Mouse (Mus musculus) embryonic facial prominence, embryonic 15.5 days (tissue): Measurements from ENCODE around the gene Kdr. TPM values are rescaled to one million over a fixed set of nuclear protein-coding genes. Genes with fewer than 3 reads are reported as not detected.
A peak's percentile ranks its signal among the peaks of the same experiment; 100 is the strongest.

ENCODE experiments used
- ATAC-seq: fragments of 200-750 bp; cut with Nextera tagmentation; 2 replicates; pipeline ENCODE4 v1.8.0; 2017; ENCODE audit warnings: low read depth, moderate TSS enrichment; ENCODE audit not compliant: insufficient number of reproducible peaks, low FRiP score, low TSS enrichment
- H3K27ac ChIP-seq: fragments of 300-500 bp; sonication (generic); replicated peaks from 2 replicates; pipeline ENCODE4 v1.5.1; 2015; ENCODE audit warnings: mild to moderate bottlenecking, inconsistent platforms
- H3K27me3 ChIP-seq: fragments of 300-500 bp; sonication (generic); 2 replicates; pipeline ENCODE4 v1.6.1; 2015; ENCODE audit warnings: inconsistent platforms
- H3K36me3 ChIP-seq: fragments of 300-500 bp; sonication (generic); 2 replicates; pipeline ENCODE4 v1.6.1; 2015; ENCODE audit warnings: mild to moderate bottlenecking, inconsistent platforms
- H3K4me1 ChIP-seq: fragments of 300-500 bp; sonication (generic); 2 replicates; pipeline ENCODE4 v1.6.1; 2015; ENCODE audit warnings: inconsistent platforms
- H3K4me2 ChIP-seq: fragments of 300-500 bp; sonication (generic); replicated peaks from 2 replicates; pipeline ENCODE4 v1.6.1; 2015; ENCODE audit warnings: mild to moderate bottlenecking, inconsistent platforms
- H3K4me3 ChIP-seq: fragments of 300-500 bp; sonication (generic); replicated peaks from 2 replicates; pipeline ENCODE4 v1.5.1; 2015; ENCODE audit warnings: mild to moderate bottlenecking, inconsistent platforms
- H3K9ac ChIP-seq: fragments of 300-500 bp; sonication (generic); 2 replicates; pipeline ENCODE4 v1.6.1; 2015; ENCODE audit warnings: inconsistent platforms
- H3K9me3 ChIP-seq: fragments of 300-500 bp; sonication (generic); replicated peaks from 2 replicates; pipeline ENCODE4 v1.6.1; 2016; ENCODE audit warnings: inconsistent platforms
- WGBS: fragments of 180-500 bp; shearing (Covaris S2); methylation state at CpG from one replicate; pipeline ENCODE4 v1.1.7; 2015; 5-methylcytosine and 5-hydroxymethylcytosine counted together
- polyA plus RNA-seq: library from polyadenylated mRNA; unstranded; fragments of >200 nt; fragmentation: Nextera tagmentation; extraction: Ambion mirVana; gene quantifications from 2 replicates; pipeline ENCODE4 v1.2.1, GENCODE M21; 2015

Kdr gene
- polyA plus RNA-seq, 1 experiment from 2014 or later, result 24.8 TPM

GRCm38 (mm10) chr5:75980521-75981311, 2.5 kb upstream of the Kdr start:
- Histone ChIP-seq H3K4me2 (no peak overlapping the region), H3K27me3 (peaks cover 43% of the 10 kb centered on the region), H3K4me1 (peaks cover 18% of the 10 kb centered on the region), H3K27ac (no peak overlapping the region), H3K9ac (no peak overlapping the region), H3K36me3 (no peaks in the 10 kb centered on the region), H3K4me3 (no peak overlapping the region), H3K9me3 (no peaks in the 10 kb centered on the region)
- no peak for ATAC-seq
- WGBS, result 67% methylated on average over 23 of the region's 23 CpGs

- Histone ChIP-seq H3K4me3 (peak overlapping the region; percentile 64), H3K4me2 (peak overlapping the region; percentile 99), H3K9ac (no peak overlapping the region), H3K9me3 (no peaks in the 10 kb centered on the region), H3K36me3 (no peaks in the 10 kb centered on the region), H3K27ac (no peak overlapping the region), H3K4me1 (peaks cover 18% of the 10 kb centered on the region), H3K27me3 (peaks cover 57% of the 10 kb centered on the region)
- no peak for ATAC-seq
- WGBS, result 5% methylated on average over 8 of the region's 8 CpGs
Observed at GRCm38 (mm10) chr5:75979108-75979507, 850 bp upstream of the Kdr start.

GRCm38 (mm10) chr5:75977441-75978373, 551 bp downstream of the Kdr start:
- Histone ChIP-seq H3K36me3 (no peaks in the 10 kb centered on the region), H3K4me2 (peak overlapping the region; percentile 99), H3K9me3 (no peaks in the 10 kb centered on the region), H3K9ac (peak overlapping the region; percentile 51; the same call in 1 of the 2 replicates), H3K4me1 (peaks cover 18% of the 10 kb centered on the region), H3K4me3 (peak overlapping the region; percentile 64), H3K27ac (no peak overlapping the region), H3K27me3 (peaks cover 57% of the 10 kb centered on the region)
- ATAC-seq, result peak; percentile 51; the same call in 1 of the 2 replicates
- 1% methylated on average over 54 of the region's 54 CpGs for WGBS

GRCm38 (mm10) chr5:75976696-75977095, 1.6 kb downstream of the Kdr start:
- Histone ChIP-seq H3K4me2 (no peak overlapping the region), H3K9ac (no peak overlapping the region), H3K4me1 (peaks cover 18% of the 10 kb centered on the region), H3K9me3 (no peaks in the 10 kb centered on the region), H3K36me3 (no peaks in the 10 kb centered on the region), H3K27ac (no peak overlapping the region), H3K4me3 (peak overlapping the region; percentile 20), H3K27me3 (peaks cover 57% of the 10 kb centered on the region)
- no peak for ATAC-seq
- 39% methylated on average over 9 of the region's 9 CpGs for WGBS

- no peak overlapping the region for H3K9ac ChIP-seq
- H3K27ac ChIP-seq, result no peak overlapping the region
- no peaks in the 10 kb centered on the region for H3K36me3 ChIP-seq
- H3K4me3 ChIP-seq, result no peak overlapping the region
- peaks cover 55% of the 10 kb centered on the region for H3K27me3 ChIP-seq
- H3K4me2 ChIP-seq, result no peak overlapping the region
- H3K9me3 ChIP-seq, result no peaks in the 10 kb centered on the region
- ATAC-seq, result no peak
- peaks cover 18% of the 10 kb centered on the region for H3K4me1 ChIP-seq
- WGBS, result 39% methylated on average over 5 of the region's 5 CpGs
Observed at GRCm38 (mm10) chr5:75975398-75975797, 2.9 kb downstream of the Kdr start.

- no peak overlapping the region for H3K4me3 ChIP-seq
- no peak overlapping the region for H3K27ac ChIP-seq
- H3K4me1 ChIP-seq, result peaks cover 18% of the 10 kb centered on the region
Observed at GRCm38 (mm10) chr5:75974543-75975130, 3.6 kb downstream of the Kdr start.

GRCm38 (mm10) chr5:75969887-75970286, 8.4 kb downstream of the Kdr start:
- H3K36me3 ChIP-seq, result no peaks in the 10 kb centered on the region
- H3K9me3 ChIP-seq, result no peaks in the 10 kb centered on the region
- no peak overlapping the region for H3K4me3 ChIP-seq
- ATAC-seq, result no peak
- H3K27me3 ChIP-seq, result peaks cover 7% of the 10 kb centered on the region
- H3K4me1 ChIP-seq, result no peaks in the 10 kb centered on the region
- no peak overlapping the region for H3K27ac ChIP-seq
- H3K9ac ChIP-seq, result no peak overlapping the region
- no peak overlapping the region for H3K4me2 ChIP-seq
- WGBS, result 28% methylated on average over 3 of the region's 3 CpGs

More at GRCm38 (mm10) chr5:75974543-75975130, 3.6 kb downstream of the Kdr start:
- no peak overlapping the region for H3K9ac ChIP-seq
- ATAC-seq, result no peak
- H3K36me3 ChIP-seq, result no peaks in the 10 kb centered on the region
- no peaks in the 10 kb centered on the region for H3K9me3 ChIP-seq
- H3K27me3 ChIP-seq, result peaks cover 49% of the 10 kb centered on the region
- H3K4me2 ChIP-seq, result no peak overlapping the region
- WGBS, result 51% methylated on average over 7 of the region's 7 CpGs

- Histone ChIP-seq H3K4me1 (no peaks in the 10 kb centered on the region), H3K27me3 (no peaks in the 10 kb centered on the region), H3K9me3 (no peaks in the 10 kb centered on the region), H3K27ac (no peak overlapping the region), H3K4me2 (no peak overlapping the region), H3K36me3 (no peaks in the 10 kb centered on the region), H3K4me3 (no peak overlapping the region), H3K9ac (no peak overlapping the region)
- WGBS, result 94% methylated on average over 12 of the region's 12 CpGs
- ATAC-seq, result no peak
Observed at GRCm38 (mm10) chr5:75962558-75962957, 15.7 kb downstream of the Kdr start.

GRCm38 (mm10) chr5:75961741-75962469, 16.4 kb downstream of the Kdr start:
- Histone ChIP-seq H3K4me1 (no peaks in the 10 kb centered on the region), H3K27ac (no peak overlapping the region), H3K4me2 (no peak overlapping the region), H3K9ac (no peak overlapping the region), H3K36me3 (no peaks in the 10 kb centered on the region), H3K9me3 (no peaks in the 10 kb centered on the region), H3K4me3 (no peak overlapping the region), H3K27me3 (no peaks in the 10 kb centered on the region)
- WGBS, result 80% methylated on average over 19 of the region's 19 CpGs
- no peak for ATAC-seq

- H3K4me1 ChIP-seq, result no peaks in the 10 kb centered on the region
- WGBS, result 74% methylated on average over 3 of the region's 3 CpGs
- H3K9me3 ChIP-seq, result no peaks in the 10 kb centered on the region
- H3K36me3 ChIP-seq, result no peaks in the 10 kb centered on the region
- no peak overlapping the region for H3K9ac ChIP-seq
- H3K4me2 ChIP-seq, result no peak overlapping the region
- no peaks in the 10 kb centered on the region for H3K27me3 ChIP-seq
- no peak overlapping the region for H3K27ac ChIP-seq
- H3K4me3 ChIP-seq, result no peak overlapping the region
- no peak for ATAC-seq
Observed at GRCm38 (mm10) chr5:75959809-75960208, 18.4 kb downstream of the Kdr start.
